Mouse (Mus musculus): ENCODE results near the gene Asb10.

- no peak for TF ChIP-seq POLR2A (IDR thresholded peaks at IDR 0.05; ENCODE audit: extremely low read depth, insufficient read depth, low read length)
- peak; percentile 100 for TF ChIP-seq CTCF (IDR thresholded peaks at IDR 0.05; ENCODE audit: low read depth, low read length)
Observed at GRCm38 (mm10) chr5:24530042-24530689, 10.6 kb downstream of the Asb10 start.
